Mouse (Mus musculus) monocyte, adult 5-6 weeks (primary cell): ENCODE measurements around the gene Atg13. TPM values are rescaled to one million over a fixed set of nuclear protein-coding genes. Genes with fewer than 3 reads are reported as not detected.

Source experiments
- ATAC-seq: fragments of 153-309, 156-312 bp; replicated peaks from 2 replicates; pipeline ENCODE4 v1.8.0; 2017; ENCODE audit warnings: mild to moderate bottlenecking; ENCODE audit not compliant: low TSS enrichment, insufficient number of reproducible peaks, severe bottlenecking, poor library complexity, low FRiP score
- total RNA-seq: library from RNA; stranded (forward); fragments of 200-1000, 200-491, 200-594 nt; gene quantifications from 3 replicates; pipeline ENCODE4 v1.2.3, GENCODE M21; 2017

Atg13 gene
- total RNA-seq, 1 experiment from 2014 or later, result 5.1 TPM

- no peak for ATAC-seq
Observed at GRCm38 (mm10) chr2:91629682-91630081, 80.7 kb downstream of the Atg13 start.

GRCm38 (mm10) chr2:91628171-91628570 lies 82.2 kb downstream of the Atg13 start:
- no peak for ATAC-seq

- no peak for ATAC-seq
Observed at GRCm38 (mm10) chr2:91627486-91627885, 82.9 kb downstream of the Atg13 start.

Other genes starting within 250 kb of the Atg13 start
- 35.8 to 49.7 TPM (median 41.9 TPM) in 3 replicates for gene Ckap5, start 183.8 kb downstream of the Atg13 start, total RNA-seq
- gene F2, start 74.2 kb downstream of the Atg13 start, total RNA-seq, result 0.29 TPM in 1 of 3 replicates, not detected in the others
- 14.1 to 20.3 TPM (median 17.1 TPM) in 3 replicates for gene Zfp408, start 60.8 kb downstream of the Atg13 start, total RNA-seq
- 45.7 to 97.1 TPM (median 89.8 TPM) in 3 replicates for gene Arhgap1, start 60.7 kb downstream of the Atg13 start, total RNA-seq
- gene Harbi1, start 276 bp upstream of the Atg13 start, total RNA-seq, result 8.9 to 12.1 TPM (median 12.1 TPM) in 3 replicates
- 18.2 to 32.2 TPM (median 24.0 TPM) in 3 replicates for gene Ambra1, start 19.6 kb upstream of the Atg13 start, total RNA-seq
- gene Chrm4, start 216.7 kb upstream of the Atg13 start, total RNA-seq, result 0.29 TPM in 1 of 3 replicates, not detected in the others
- gene Mdk, start 221.7 kb upstream of the Atg13 start, total RNA-seq, result 10.2 TPM in 1 of 3 replicates, not detected in the others
- gene Gm9821, start 235.1 kb upstream of the Atg13 start, total RNA-seq, result 0.29 to 0.97 TPM (median 0.32 TPM) in 3 replicates